Mouse (Mus musculus): Measurements from ENCODE around the gene Myo9b.
"Not testable (repeated sequence)": the region's sequence is repeated elsewhere in the genome, so short reads cannot be mapped to it uniquely, and the experiment has no call there.

DNA sequence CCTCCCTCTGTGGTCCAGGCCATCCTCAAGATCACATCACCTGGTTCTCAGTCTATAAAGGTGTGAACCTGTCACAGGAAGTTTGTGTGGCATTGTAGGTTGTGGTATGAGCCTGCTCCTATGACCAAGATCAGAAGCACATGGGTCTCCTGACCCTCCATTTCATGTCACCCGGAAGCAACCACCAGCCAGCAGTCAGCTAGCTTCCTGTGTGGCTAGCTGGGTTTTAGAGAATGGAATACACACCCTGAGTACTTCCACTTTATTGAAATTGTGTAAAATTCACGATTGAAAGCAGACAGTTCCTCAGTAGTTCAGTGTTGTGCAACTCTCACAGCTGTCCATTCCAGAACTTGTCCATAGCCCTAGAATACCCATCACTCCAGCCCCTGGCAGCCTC is 13.7 kb downstream of the Myo9b start:
- not testable (repeated sequence) for TF ChIP-seq CTCF (IDR thresholded peaks at IDR 0.05; ENCODE audit: control insufficient read depth, insufficient read depth, insufficient replicate concordance, low read depth, low read length); POLR2A (IDR thresholded peaks at IDR 0.05; ENCODE audit: control insufficient read depth, low read depth, low read length)
